Comparison of ENCODE assay signal across 30 mouse cellular contexts in the genomic region with DNA sequence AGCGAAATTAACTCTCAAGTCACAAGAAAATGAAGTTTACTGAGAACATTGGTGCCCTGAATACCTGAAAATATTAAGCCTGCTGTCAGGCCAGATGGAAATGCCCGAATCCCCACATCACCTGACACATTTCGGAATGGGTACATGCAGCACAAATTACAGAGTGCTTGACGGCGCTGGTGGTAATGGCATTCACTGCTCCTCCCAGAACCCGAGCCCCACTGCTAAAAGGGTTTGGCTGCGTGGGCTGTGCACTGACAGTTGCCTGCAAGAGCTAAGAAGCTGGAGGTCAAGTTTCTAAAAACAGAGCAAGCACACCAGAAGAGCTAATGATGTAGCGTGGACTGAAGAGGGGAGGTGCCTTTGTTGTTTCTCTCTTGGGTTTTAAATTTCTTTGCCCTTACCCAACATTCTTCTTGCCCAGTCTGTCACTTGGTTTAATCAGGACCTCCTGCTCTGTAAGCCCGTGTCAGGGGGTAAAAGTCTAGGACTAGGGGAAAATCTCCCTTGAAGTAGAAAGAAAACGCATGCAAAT.
A peak's percentile ranks its signal among the peaks of the same experiment; 100 is the strongest.
DNase-seq lines count a peak whose midpoint lies in the region; ATAC-seq and TF ChIP-seq lines count a peak whose summit lies in the region.
"Had no signal": no experiment of that assay in that cellular context is flagged by ENCODE, and none has a peak within 500 bp of the region (broad histone marks: within the 10 kb centered on the region; RNA-seq: fewer than 3 reads in every experiment).

No protein-coding gene starts in this region.

- DNase-seq in embryo, embryonic 10.5 days (ENCODE audit: low spot score) = peak; percentile 21
- DNase-seq in embryo, embryonic 9.5 days (ENCODE audit: extremely low spot score) = no peak
- DNase-seq in kidney, adult 2 months = no peak
- DNase-seq in left cerebral cortex, adult 11 months (ENCODE audit: low spot score) = peak; percentile 21
- DNase-seq in left cerebral cortex, postnatal 36 days (ENCODE audit: low spot score in 2 of 2) = no peak
- no peak for DNase-seq in lung, postnatal 14 days
- DNase-seq: adrenal gland, adult 2 months; adrenal gland, postnatal 36 days; cerebellum, adult 8-10 months; cerebellum, postnatal 25 days; forebrain, postnatal 0 days; heart, postnatal 10 days; kidney, adult 9 months; liver, embryonic 13.5 days; lung, adult 18-20 months; retina, postnatal 1 day; right cerebral cortex, postnatal 14 days; thymus, postnatal 14 days had no signal

- H3K27me3 ChIP-seq in kidney, embryonic 14.5 days (ENCODE audit: control insufficient read depth, insufficient read depth, low read length) = no peaks in the 10 kb centered on the region
- no peaks in the 10 kb centered on the region for H3K27me3 ChIP-seq in kidney, adult 2 months (replicated peaks; ENCODE audit: control insufficient read depth, insufficient read depth, low read length)
- H3K27me3 ChIP-seq: CH12.LX; heart, embryonic 13.5 days; limb, embryonic 15.5 days; liver, embryonic 13.5 days; midbrain, embryonic 13.5 days; neural tube, embryonic 15.5 days had no signal

- H3K4me3 ChIP-seq in kidney, embryonic 14.5 days (ENCODE audit: low read length) = no peak overlapping the region
- H3K4me3 ChIP-seq in kidney, adult 2 months (ENCODE audit: insufficient read depth, low read depth, low read length) = no peak overlapping the region
- H3K4me3 ChIP-seq: heart, embryonic 13.5 days; hindbrain, embryonic 10.5 days; left cerebral cortex, adult 2 months; limb, embryonic 15.5 days; liver, embryonic 13.5 days; midbrain, embryonic 13.5 days; neural tube, embryonic 15.5 days had no signal

- TF ChIP-seq CTCF in kidney, adult 2 months (conservative IDR thresholded peaks at IDR 0.05; ENCODE audit: insufficient read depth, insufficient read length, low read depth, low read length) = no peak

- WGBS in kidney, embryonic 14.5 days = 28% methylated on average over 10 of the region's 10 CpGs
- WGBS in kidney, adult 2 months = 77% methylated on average over 10 of the region's 10 CpGs

- H3K36me3 ChIP-seq in kidney, embryonic 14.5 days (ENCODE audit: control insufficient read depth, insufficient read depth, low read length) = no peaks in the 10 kb centered on the region
- H3K36me3 ChIP-seq in kidney, adult 2 months (ENCODE audit: control insufficient read depth, insufficient read depth, low read length) = no peaks in the 10 kb centered on the region
- H3K36me3 ChIP-seq: heart, embryonic 13.5 days; limb, embryonic 15.5 days; liver, embryonic 13.5 days; midbrain, embryonic 13.5 days; neural tube, embryonic 15.5 days had no signal

- intact Hi-C loops in left cerebral cortex, postnatal 36 days (cut with DNase I) = no loop called here

- no peaks in the 10 kb centered on the region for H3K9me3 ChIP-seq in kidney, embryonic 14.5 days (ENCODE audit: control insufficient read depth, low read length)
- H3K9me3 ChIP-seq: heart, embryonic 13.5 days; hindbrain, embryonic 10.5 days; limb, embryonic 15.5 days; liver, embryonic 13.5 days; midbrain, embryonic 13.5 days; neural tube, embryonic 15.5 days had no signal

- peak; percentile 68 for ATAC-seq in kidney, embryonic 14.5 days (ENCODE audit: low FRiP score, low TSS enrichment)
- ATAC-seq: activated CD4-positive, CD25-positive, alpha-beta regulatory T cell, adult 4 months; forebrain, postnatal 0 days; hindbrain, embryonic 16.5 days; lung, postnatal 0 days; midbrain, embryonic 13.5 days had no signal

- no peak overlapping the region for H3K27ac ChIP-seq in kidney, embryonic 14.5 days (ENCODE audit: low read depth, low read length)
- H3K27ac ChIP-seq in kidney, adult 2 months (ENCODE audit: insufficient read depth, low read depth, low read length) = no peak overlapping the region
- H3K27ac ChIP-seq: heart, embryonic 13.5 days; hindbrain, embryonic 10.5 days; left cerebral cortex, adult 2 months; limb, embryonic 15.5 days; liver, embryonic 13.5 days; macrophage; midbrain, embryonic 13.5 days; neural tube, embryonic 15.5 days had no signal

- no peak for TF ChIP-seq POLR2A in kidney, adult 2 months (IDR thresholded peaks at IDR 0.05; ENCODE audit: low read depth, low read length)

- peaks cover 13% of the 10 kb centered on the region for H3K4me1 ChIP-seq in kidney, embryonic 14.5 days (ENCODE audit: control insufficient read depth, insufficient read depth, low read length)
- no peaks in the 10 kb centered on the region for H3K4me1 ChIP-seq in kidney, adult 2 months (ENCODE audit: control insufficient read depth, insufficient read depth, low read length)
- H3K4me1 ChIP-seq: limb, embryonic 15.5 days; liver, embryonic 13.5 days had no signal

- no peak overlapping the region for H3K9ac ChIP-seq in kidney, embryonic 14.5 days (ENCODE audit: low read depth, low read length)
- H3K9ac ChIP-seq: forebrain, postnatal 0 days; heart, embryonic 13.5 days; limb, embryonic 15.5 days; liver, embryonic 13.5 days; midbrain, embryonic 13.5 days; neural tube, embryonic 15.5 days had no signal

- no peak overlapping the region for H3K4me2 ChIP-seq in kidney, embryonic 14.5 days (replicated peaks; ENCODE audit: low read depth, low read length)
- H3K4me2 ChIP-seq: heart, embryonic 13.5 days; limb, embryonic 15.5 days; liver, embryonic 13.5 days; midbrain, embryonic 13.5 days; neural tube, embryonic 15.5 days had no signal

Comparison
In these comparisons a context has a peak if more than half of its experiments do, and no peak if none do; other contexts are left out.
1. DNase-seq: peak in embryo, embryonic 10.5 days (single experiment) and left cerebral cortex, adult 11 months (single experiment); none in embryo, embryonic 9.5 days (single experiment), kidney, adult 2 months (single experiment), left cerebral cortex, postnatal 36 days (0 of 2) and lung, postnatal 14 days (single experiment).